Mouse (Mus musculus) liver, embryonic 15.5 days (tissue): ENCODE data around the gene Fdxacb1. TPM values are rescaled to one million over a fixed set of nuclear protein-coding genes. Genes with fewer than 3 reads are reported as not detected.

Experiments
- ATAC-seq: fragments of 200-750 bp; cut with Nextera tagmentation; 2 replicates; pipeline ENCODE4 v1.8.0; 2017; ENCODE audit warnings: moderate number of reproducible peaks, mild to moderate bottlenecking, moderate library complexity; ENCODE audit not compliant: insufficient read depth
- H3K27ac ChIP-seq: fragments of 300-500 bp; sonication (generic); replicated peaks from 2 replicates; pipeline ENCODE4 v1.5.1; 2015; ENCODE audit warnings: mild to moderate bottlenecking, inconsistent platforms
- H3K27me3 ChIP-seq: fragments of 300-500 bp; sonication (generic); 2 replicates; pipeline ENCODE4 v1.6.1; 2015; ENCODE audit warnings: mild to moderate bottlenecking, inconsistent platforms
- H3K36me3 ChIP-seq: fragments of 300-500 bp; sonication (generic); replicated peaks from 2 replicates; pipeline ENCODE4 v1.6.1; 2015; ENCODE audit warnings: moderate library complexity, mild to moderate bottlenecking, inconsistent platforms
- H3K4me1 ChIP-seq: fragments of 300-500 bp; sonication (generic); replicated peaks from 2 replicates; pipeline ENCODE4 v1.6.1; 2015; ENCODE audit warnings: inconsistent platforms
- H3K4me2 ChIP-seq: fragments of 300-500 bp; sonication (generic); 2 replicates; pipeline ENCODE4 v1.6.1; 2015; ENCODE audit warnings: moderate library complexity, mild to moderate bottlenecking, inconsistent platforms
- H3K4me3 ChIP-seq: fragments of 300-500 bp; sonication (generic); replicated peaks from 2 replicates; pipeline ENCODE4 v1.5.1; 2015; ENCODE audit warnings: mild to moderate bottlenecking, inconsistent platforms
- H3K9ac ChIP-seq: fragments of 300-500 bp; sonication (generic); 2 replicates; pipeline ENCODE4 v1.6.1; 2015; ENCODE audit warnings: moderate library complexity, mild to moderate bottlenecking, inconsistent platforms
- H3K9me3 ChIP-seq: fragments of 300-500 bp; sonication (generic); replicated peaks from 2 replicates; pipeline ENCODE4 v1.6.1; 2016; ENCODE audit warnings: inconsistent platforms
- whole genome bisulfite sequencing: fragments of 180-500 bp; shearing (Covaris S2); methylation state at CpG from one replicate; pipeline ENCODE4 v1.1.7; 2015; ENCODE audit warnings: mixed read lengths; ENCODE audit not compliant: insufficient replicate concordance; 5-methylcytosine and 5-hydroxymethylcytosine counted together
- polyA plus RNA-seq: library from polyadenylated mRNA; unstranded; fragments of >200 nt; fragmentation: Nextera tagmentation; extraction: Ambion mirVana; gene quantifications from 2 replicates; pipeline ENCODE4 v1.2.1, GENCODE M21; 2015

The Fdxacb1 gene
- polyA plus RNA-seq, 1 experiment from 2014 or later: 8.5 TPM

DNA sequence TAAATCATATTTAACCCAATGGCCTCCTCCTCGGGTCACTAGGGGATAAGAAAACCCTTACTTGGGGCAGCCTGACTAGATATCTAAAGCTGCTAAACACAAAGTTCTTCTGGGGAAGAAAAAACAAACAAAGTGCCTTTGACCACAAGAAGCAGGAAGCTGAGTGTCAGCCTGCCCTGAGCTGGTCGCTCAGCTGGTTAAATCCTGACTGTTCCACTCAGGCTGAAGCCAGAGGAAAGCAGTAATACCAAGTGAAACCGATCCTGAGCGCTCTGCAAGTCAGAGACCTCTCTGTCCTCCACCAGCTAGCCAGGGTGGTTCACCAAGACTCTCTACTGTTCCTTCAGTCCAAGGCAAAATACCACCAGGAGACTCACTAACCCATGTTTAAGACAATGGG, 38.4 kb upstream of the Fdxacb1 start:
- no peak overlapping the region for H3K4me2 ChIP-seq
- 31% methylated on average over 4 of the region's 4 CpGs for WGBS
- ATAC-seq: no peak
- no peak overlapping the region for H3K27ac ChIP-seq
- H3K9ac ChIP-seq: no peak overlapping the region
- H3K4me1 ChIP-seq: 0 out of 2 replicates have a peak, but pooled peaks cover 2% of the 10 kb centered on the region
- no peaks in the 10 kb centered on the region for H3K9me3 ChIP-seq
- no peak overlapping the region for H3K4me3 ChIP-seq
- H3K27me3 ChIP-seq: peaks cover 48% of the 10 kb centered on the region
- H3K36me3 ChIP-seq: no peaks in the 10 kb centered on the region

GRCm38 (mm10) chr9:50732560-50732959, 35.5 kb upstream of the Fdxacb1 start:
- no peak for ATAC-seq
- Histone ChIP-seq H3K9me3 (no peaks in the 10 kb centered on the region), H3K27ac (no peak overlapping the region), H3K9ac (no peak overlapping the region), H3K4me1 (0 out of 2 replicates have a peak, but pooled peaks cover 2% of the 10 kb centered on the region), H3K27me3 (peaks cover 30% of the 10 kb centered on the region), H3K4me3 (no peak overlapping the region), H3K36me3 (no peaks in the 10 kb centered on the region), H3K4me2 (no peak overlapping the region)
- WGBS: 35% methylated on average over 4 of the region's 4 CpGs

DNA sequence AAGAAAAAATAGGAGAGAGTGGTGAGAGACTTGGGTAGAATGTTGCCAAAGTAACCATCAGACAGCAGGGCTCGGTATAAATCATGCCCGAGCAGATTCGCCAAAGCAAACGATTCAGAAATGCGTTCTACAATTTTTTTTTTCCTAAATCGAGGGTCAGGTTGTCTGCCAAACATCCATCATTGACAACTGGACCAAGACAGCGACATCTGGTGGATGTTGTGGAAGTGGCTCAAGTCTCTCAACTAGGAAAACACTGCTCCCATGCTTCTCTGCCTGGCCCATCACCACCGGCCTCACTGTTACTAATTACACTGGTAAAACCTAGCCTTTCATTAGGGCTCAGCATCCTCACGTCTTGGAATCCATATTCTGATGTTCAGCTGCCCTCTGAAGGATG, 33.0 kb upstream of the Fdxacb1 start:
- Histone ChIP-seq H3K27me3 (peaks cover 11% of the 10 kb centered on the region), H3K27ac (no peak overlapping the region), H3K4me2 (no peak overlapping the region), H3K9ac (no peak overlapping the region), H3K4me3 (no peak overlapping the region), H3K9me3 (no peaks in the 10 kb centered on the region), H3K36me3 (no peaks in the 10 kb centered on the region), H3K4me1 (peaks cover 13% of the 10 kb centered on the region)
- 2% methylated on average over 9 of the region's 9 CpGs for WGBS
- no peak for ATAC-seq

- Histone ChIP-seq H3K4me3 (peak within 1 kb of the TSS; percentile 36), H3K4me2 (peak within 1 kb of the TSS; percentile 72), H3K27me3 (peaks cover 6% of the 10 kb centered on the region; the same call in 1 of the 2 replicates), H3K9ac (no peak within 1 kb of the TSS), H3K36me3 (no peaks in the 10 kb centered on the region), H3K4me1 (peaks cover 13% of the 10 kb centered on the region), H3K27ac (no peak within 1 kb of the TSS), H3K9me3 (no peaks in the 10 kb centered on the region)
- ATAC-seq: peak; percentile 98
- 10% methylated on average over 36 of the region's 36 CpGs for WGBS
These were observed 28.8 kb upstream of the Fdxacb1 start, which contains the start of gene Dixdc1 for GRCm38 (mm10) chr9:50738914-50739870. Dixdc1 (minus strand) TSS chr9:50739517.

GRCm38 (mm10) chr9:50740867-50741784, 26.9 kb upstream of the Fdxacb1 start:
- Histone ChIP-seq H3K4me3 (no peak overlapping the region), H3K9ac (no peak overlapping the region), H3K4me2 (no peak overlapping the region), H3K9me3 (no peaks in the 10 kb centered on the region), H3K27me3 (peaks cover 14% of the 10 kb centered on the region), H3K4me1 (peaks cover 13% of the 10 kb centered on the region), H3K27ac (no peak overlapping the region), H3K36me3 (no peaks in the 10 kb centered on the region)
- no peak for ATAC-seq
- WGBS: 72% methylated on average over 14 of the region's 14 CpGs

GRCm38 (mm10) chr9:50742261-50742660, 25.8 kb upstream of the Fdxacb1 start:
- ATAC-seq: no peak
- 54% methylated on average over 3 of the region's 3 CpGs for WGBS
- H3K27me3 ChIP-seq: peaks cover 22% of the 10 kb centered on the region
- H3K27ac ChIP-seq: no peak overlapping the region
- H3K4me3 ChIP-seq: no peak overlapping the region
- H3K9me3 ChIP-seq: no peaks in the 10 kb centered on the region
- H3K4me1 ChIP-seq: peaks cover 13% of the 10 kb centered on the region
- no peak overlapping the region for H3K9ac ChIP-seq
- no peak overlapping the region for H3K4me2 ChIP-seq
- H3K36me3 ChIP-seq: no peaks in the 10 kb centered on the region

GRCm38 (mm10) chr9:50742744-50743143, 25.3 kb upstream of the Fdxacb1 start:
- 34% methylated on average over 2 of the region's 2 CpGs for WGBS
- Histone ChIP-seq H3K4me1 (peaks cover 13% of the 10 kb centered on the region), H3K27me3 (peaks cover 21% of the 10 kb centered on the region), H3K9me3 (no peaks in the 10 kb centered on the region), H3K4me2 (no peak overlapping the region), H3K4me3 (no peak overlapping the region), H3K36me3 (no peaks in the 10 kb centered on the region), H3K9ac (no peak overlapping the region), H3K27ac (no peak overlapping the region)
- no peak for ATAC-seq

DNA sequence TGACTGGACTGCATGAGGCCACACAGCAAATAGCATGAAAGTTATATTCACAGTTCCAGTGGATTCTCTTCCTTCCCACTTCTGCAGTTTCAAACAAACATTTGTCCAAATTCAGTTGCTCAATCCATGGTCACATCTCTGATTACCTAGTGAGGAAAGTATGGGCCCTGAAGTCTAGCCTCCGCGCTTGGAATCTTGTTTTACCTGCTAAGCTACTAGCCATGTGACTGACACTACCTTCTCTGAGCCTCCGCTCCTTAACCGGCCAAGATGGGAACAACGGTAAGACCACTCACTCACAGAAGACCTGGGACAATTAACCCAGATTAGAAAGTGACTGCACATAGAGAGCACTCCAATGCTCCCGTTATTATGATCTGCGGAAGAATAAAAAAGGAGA, 22.2 kb upstream of the Fdxacb1 start:
- Histone ChIP-seq H3K4me1 (no peaks in the 10 kb centered on the region), H3K9ac (no peak overlapping the region), H3K27me3 (peaks cover 18% of the 10 kb centered on the region), H3K9me3 (no peaks in the 10 kb centered on the region), H3K4me2 (peak overlapping the region; percentile 50), H3K27ac (peak overlapping the region; percentile 76), H3K36me3 (no peaks in the 10 kb centered on the region), H3K4me3 (peak overlapping the region; percentile 48)
- 32% methylated on average over 7 of the region's 7 CpGs for WGBS
- ATAC-seq: no peak

- 11% methylated on average over 19 of the region's 19 CpGs for WGBS
- Histone ChIP-seq H3K27ac (peak within 1 kb of the TSS; percentile 76), H3K9ac (no peak within 1 kb of the TSS), H3K4me2 (peak within 1 kb of the TSS; percentile 50), H3K9me3 (no peaks in the 10 kb centered on the region), H3K4me1 (no peaks in the 10 kb centered on the region), H3K36me3 (no peaks in the 10 kb centered on the region), H3K4me3 (peak within 1 kb of the TSS; percentile 48), H3K27me3 (peaks cover 22% of the 10 kb centered on the region)
- ATAC-seq: peak; percentile 57
These were observed 21.8 kb upstream of the Fdxacb1 start, which contains the start of gene 2310030G06Rik for GRCm38 (mm10) chr9:50746214-50746677. 2310030G06Rik (minus strand) TSS chr9:50746536.

DNA sequence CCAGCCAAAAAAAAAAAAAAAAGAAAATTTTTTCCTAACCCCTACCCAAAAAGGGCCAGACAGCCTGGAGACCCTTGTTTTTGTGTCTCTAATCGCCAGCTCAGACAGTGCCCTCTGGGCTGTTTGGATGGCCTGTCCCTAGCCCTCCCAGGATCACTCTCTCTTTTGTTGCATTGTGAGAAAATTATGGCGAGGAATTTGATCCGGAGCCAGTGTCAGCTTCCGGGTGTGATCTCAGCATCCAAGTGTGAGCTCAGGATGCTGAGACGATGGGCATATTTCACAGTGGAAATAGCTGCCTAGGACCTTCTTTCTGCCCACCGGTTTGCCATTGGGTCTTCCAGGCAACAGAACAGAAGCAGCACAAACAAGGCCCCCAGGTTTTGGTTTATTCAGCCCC, 17.3 kb upstream of the Fdxacb1 start:
- 69% methylated on average over 6 of the region's 6 CpGs for WGBS
- Histone ChIP-seq H3K4me3 (no peak overlapping the region), H3K9ac (no peak overlapping the region), H3K27ac (no peak overlapping the region), H3K9me3 (no peaks in the 10 kb centered on the region), H3K4me2 (no peak overlapping the region), H3K27me3 (peaks cover 18% of the 10 kb centered on the region), H3K36me3 (no peaks in the 10 kb centered on the region), H3K4me1 (no peaks in the 10 kb centered on the region)
- ATAC-seq: no peak
